Mouse (Mus musculus) CH12.LX (cell line): ENCODE measurements around the gene Sdr16c6. TPM values are rescaled to one million over a fixed set of nuclear protein-coding genes. Genes with fewer than 3 reads are reported as not detected.

Experiments used
- DNase-seq: peaks from one replicate; pipeline ENCODE4 v3.0.0-alpha.2; 2013; ENCODE audit errors: extremely low read depth
- H3K27ac ChIP-seq: 2 replicates; pipeline ENCODE4 v1.5.1; 2012; ENCODE audit warnings: low read depth, mild to moderate bottlenecking, control low read depth, moderate library complexity; ENCODE audit not compliant: insufficient read depth
- H3K27me3 ChIP-seq: replicated peaks from 2 replicates; pipeline ENCODE3; 2012; ENCODE audit warnings: inconsistent platforms
- H3K36me3 ChIP-seq, 2 experiments: replicated peaks in 1 of 2; 2 replicates each; pipeline versions ENCODE3 to v1.6.1; 2012; ENCODE audit warnings: inconsistent platforms in 1 of 2, low read length in 1 of 2, mild to moderate bottlenecking in 1 of 2, mixed read lengths in 1 of 2, moderate library complexity in 1 of 2; ENCODE audit not compliant: control insufficient read depth in 1 of 2, insufficient read depth in 1 of 2
- H3K4me1 ChIP-seq, 2 experiments: 2 replicates each; pipeline ENCODE4 v1.6.1; 2012; ENCODE audit warnings: inconsistent platforms in 1 of 2, moderate library complexity in 1 of 2; ENCODE audit not compliant: insufficient read depth in 2 of 2, control insufficient read depth in 1 of 2
- H3K4me2 ChIP-seq: 2 replicates; pipeline ENCODE4 v1.6.1; 2012; ENCODE audit warnings: low read depth, mild to moderate bottlenecking, control low read depth; ENCODE audit not compliant: poor library complexity, insufficient read depth, severe bottlenecking
- H3K4me3 ChIP-seq, 3 experiments: fragments of 150-350 bp in 1 of 3; sonication (generic) in 1 of 3; replicated peaks in 1 of 3; 2 replicates each; pipeline versions ENCODE3 to v1.5.1; 2011 to 2012; ENCODE audit warnings: low read depth in 2 of 3, low read length in 2 of 3, mild to moderate bottlenecking in 2 of 3, moderate library complexity in 2 of 3, control low read depth in 1 of 3, improper control_type of control experiment in 1 of 3, inconsistent platforms in 1 of 3, mixed read lengths in 1 of 3; ENCODE audit not compliant: poor library complexity in 1 of 3
- H3K79me2 ChIP-seq: replicated peaks from 2 replicates; pipeline ENCODE4 v1.6.1; 2012; ENCODE audit warnings: mild to moderate bottlenecking, moderate library complexity; ENCODE audit not compliant: control insufficient read depth, poor library complexity, insufficient read depth, severe bottlenecking; ENCODE audit errors: extremely low read depth
- H3K9ac ChIP-seq: 2 replicates; pipeline ENCODE4 v1.6.1; 2012; ENCODE audit warnings: low read depth, mild to moderate bottlenecking, control low read depth, moderate library complexity; ENCODE audit not compliant: insufficient read depth
- H3K9me3 ChIP-seq: replicated peaks from 2 replicates; pipeline ENCODE3; 2012; ENCODE audit warnings: low read length, inconsistent platforms, mixed read lengths
- CHD1 ChIP-seq: IDR thresholded peaks from 2 replicates; pipeline ENCODE4 v1.6.1; 2012; ENCODE audit warnings: low read depth, low read length, improper control_type of control experiment, inconsistent platforms
- CHD2 ChIP-seq: IDR thresholded peaks from 2 replicates; pipeline ENCODE4 v1.6.1; 2011; ENCODE audit warnings: low read length, improper control_type of control experiment
- E2F4 ChIP-seq: IDR thresholded peaks from 2 replicates; pipeline ENCODE4 v1.6.1; 2011; ENCODE audit warnings: low read depth, low read length, improper control_type of control experiment; ENCODE audit not compliant: insufficient replicate concordance
- ELF1 ChIP-seq: IDR thresholded peaks from 2 replicates; pipeline ENCODE4 v1.6.1; 2014; ENCODE audit warnings: low read depth, mild to moderate bottlenecking, inconsistent platforms, low read length, improper control_type of control experiment
- EP300 ChIP-seq: IDR thresholded peaks from 2 replicates; pipeline ENCODE4 v1.6.1; 2011; ENCODE audit warnings: low read length, improper control_type of control experiment
- HCFC1 ChIP-seq: IDR thresholded peaks from 2 replicates; pipeline ENCODE4 v1.6.1; 2012; ENCODE audit warnings: low read depth, mild to moderate bottlenecking, inconsistent platforms, low read length, improper control_type of control experiment
- IRF4 ChIP-seq: IDR thresholded peaks from 2 replicates; pipeline ENCODE4 v1.6.1; 2014; ENCODE audit warnings: low read depth, mild to moderate bottlenecking, inconsistent platforms, low read length, improper control_type of control experiment
- JUND ChIP-seq: conservative IDR thresholded peaks from 2 replicates; pipeline ENCODE4 v1.6.1; 2011; ENCODE audit warnings: low read depth, low read length, improper control_type of control experiment
- KAT2A ChIP-seq: IDR thresholded peaks from 2 replicates; pipeline ENCODE4 v1.6.1; 2012; ENCODE audit warnings: low read length, improper control_type of control experiment, inconsistent platforms; ENCODE audit not compliant: insufficient replicate concordance
- MAFK ChIP-seq: IDR thresholded peaks from 2 replicates; pipeline ENCODE4 v1.6.1; 2011; ENCODE audit warnings: low read length, improper control_type of control experiment; ENCODE audit not compliant: insufficient replicate concordance
- MAX ChIP-seq: IDR thresholded peaks from 2 replicates; pipeline ENCODE4 v1.6.1; 2011; ENCODE audit warnings: low read length, improper control_type of control experiment
- MXI1 ChIP-seq: IDR thresholded peaks from 2 replicates; pipeline ENCODE4 v1.6.1; 2011; ENCODE audit warnings: mild to moderate bottlenecking, low read depth, low read length, improper control_type of control experiment
- MYC ChIP-seq: IDR thresholded peaks from 2 replicates; pipeline ENCODE4 v1.6.1; 2011; ENCODE audit warnings: low read depth, mild to moderate bottlenecking, improper control_type of control experiment, low read length
- NRF1 ChIP-seq: IDR thresholded peaks from 2 replicates; pipeline ENCODE4 v1.6.1; 2014; ENCODE audit warnings: low read depth, mild to moderate bottlenecking, inconsistent platforms, low read length, improper control_type of control experiment, moderate library complexity
- RAD21 ChIP-seq: IDR thresholded peaks from 2 replicates; pipeline ENCODE4 v1.6.1; 2011; ENCODE audit warnings: low read depth, mild to moderate bottlenecking, low read length, improper control_type of control experiment, moderate library complexity
- SMC3 ChIP-seq: IDR thresholded peaks from 2 replicates; pipeline ENCODE4 v1.6.1; 2011; ENCODE audit warnings: low read depth, low read length, improper control_type of control experiment
- TBP ChIP-seq: conservative IDR thresholded peaks from 2 replicates; pipeline ENCODE4 v1.6.1; 2011; ENCODE audit warnings: low read depth, low read length, improper control_type of control experiment
- USF1 ChIP-seq: IDR thresholded peaks from 2 replicates; pipeline ENCODE4 v1.6.1; 2014; ENCODE audit warnings: low read depth, mild to moderate bottlenecking, inconsistent platforms, low read length, improper control_type of control experiment
- ZC3H11A ChIP-seq: IDR thresholded peaks from 2 replicates; pipeline ENCODE4 v1.6.1; 2012; ENCODE audit warnings: low read depth, mild to moderate bottlenecking, inconsistent platforms, low read length, improper control_type of control experiment
- ZKSCAN1 ChIP-seq: IDR thresholded peaks from 2 replicates; pipeline ENCODE4 v1.6.1; 2012; ENCODE audit warnings: low read depth, inconsistent platforms, low read length, improper control_type of control experiment, borderline replicate concordance
- dilution Hi-C: fragments of 300-500 bp; cut with MboI; formaldehyde crosslinking; loops from 2 replicates; pipeline ENCODE4 v1.14.3; 2020; ENCODE audit warnings: low sequenced_read_pairs; ENCODE audit not compliant: extremely low pct_unique_long_range_greater_than_20kb, extremely low pct_ligation_motif_present
- in situ Hi-C: fragments of 300-500 bp; cut with MboI; formaldehyde crosslinking; loops from 3 replicates; pipeline ENCODE4 v1.14.3; 2019; ENCODE audit warnings: low sequenced_read_pairs, low pct_ligation_motif_present, low pct_unique_long_range_greater_than_20kb, mixed read lengths
- polyA plus RNA-seq: library from polyadenylated mRNA; unstranded; fragments of >175 nt; gene quantifications from 2 replicates; pipeline ENCODE4 v1.2.1, GENCODE M21; 2012; ENCODE audit warnings: low read depth; ENCODE audit not compliant: insufficient read length
- total RNA-seq, 2 experiments: library from RNA; depleted of rRNA; stranded (reverse); fragments of 300-350 nt in 1 of 2; fragments of >200 nt in 1 of 2; gene quantifications; 2 replicates each; pipeline ENCODE4 v1.2.3; 2012 to 2014

Sdr16c6 gene
- total RNA-seq (2012; rRNA removed) (not detected in 2 replicates), total RNA-seq (2014; rRNA removed) (not detected in 2 replicates), polyA plus RNA-seq (not detected in 2 replicates)

- in situ Hi-C loops (no loop called here), dilution Hi-C loops (no loop called here)
- Histone ChIP-seq H3K4me2 (no peak within 1 kb of the TSS), H3K79me2 (no peaks in the 10 kb centered on the region), H3K27ac (no peak within 1 kb of the TSS), H3K9ac (no peak within 1 kb of the TSS), H3K4me3 (no peak within 1 kb of the TSS), H3K36me3 (no peaks in the 10 kb centered on the region), H3K27me3 (no peaks in the 10 kb centered on the region), H3K9me3 (no peaks in the 10 kb centered on the region), H3K4me1 (no peaks in the 10 kb centered on the region)
- TF ChIP-seq RAD21 (no peak), SMC3 (no peak), ELF1 (no peak), ZKSCAN1 (no peak), JUND (no peak), CHD2 (no peak), KAT2A (no peak)
- DNase-seq = no peak
Measured at GRCm38 (mm10) chr4:4077372-4077771, at the start of gene Sdr16c6. TSS of gene Sdr16c6 (minus strand) at chr4:4077522.

- Histone ChIP-seq H3K4me2 (no peak overlapping the region), H3K27me3 (no peaks in the 10 kb centered on the region), H3K4me1 (no peaks in the 10 kb centered on the region), H3K79me2 (no peaks in the 10 kb centered on the region), H3K27ac (no peak overlapping the region), H3K9me3 (no peaks in the 10 kb centered on the region), H3K4me3 (no peak overlapping the region), H3K9ac (no peak overlapping the region), H3K36me3 (no peaks in the 10 kb centered on the region)
- dilution Hi-C loops (no loop called here), in situ Hi-C loops (no loop called here)
- TF ChIP-seq USF1 (no peak), NRF1 (no peak), MXI1 (no peak), MAX (no peak), E2F4 (no peak), CHD2 (no peak), MAFK (no peak), JUND (no peak), MYC (no peak), SMC3 (no peak)
- no peak for DNase-seq
Measured at GRCm38 (mm10) chr4:4080180-4080579, 2.9 kb upstream of the Sdr16c6 start.

- Histone ChIP-seq H3K4me1 (no peaks in the 10 kb centered on the region), H3K36me3 (no peaks in the 10 kb centered on the region), H3K9me3 (no peaks in the 10 kb centered on the region), H3K9ac (no peak overlapping the region), H3K4me3 (no peak overlapping the region), H3K27me3 (no peaks in the 10 kb centered on the region), H3K79me2 (no peaks in the 10 kb centered on the region), H3K4me2 (no peak overlapping the region), H3K27ac (no peak overlapping the region)
- no peak for DNase-seq
- no peak for TF ChIP-seq CHD2
- TF ChIP-seq IRF4 = no peak
- no peak for TF ChIP-seq CHD1
- TF ChIP-seq EP300 = no peak
- no peak for TF ChIP-seq HCFC1
- no peak for TF ChIP-seq SMC3
- no peak for TF ChIP-seq ZKSCAN1
- TF ChIP-seq ELF1 = no peak
- TF ChIP-seq ZC3H11A = no peak
- no peak for TF ChIP-seq MAX
- no peak for TF ChIP-seq KAT2A
- TF ChIP-seq TBP = no peak
- dilution Hi-C loops = no loop called here
- in situ Hi-C loops = no loop called here
Measured at GRCm38 (mm10) chr4:4079132-4079531, 1.8 kb upstream of the Sdr16c6 start.
